Mouse (Mus musculus): ENCODE results near the gene Noct.

DNA sequence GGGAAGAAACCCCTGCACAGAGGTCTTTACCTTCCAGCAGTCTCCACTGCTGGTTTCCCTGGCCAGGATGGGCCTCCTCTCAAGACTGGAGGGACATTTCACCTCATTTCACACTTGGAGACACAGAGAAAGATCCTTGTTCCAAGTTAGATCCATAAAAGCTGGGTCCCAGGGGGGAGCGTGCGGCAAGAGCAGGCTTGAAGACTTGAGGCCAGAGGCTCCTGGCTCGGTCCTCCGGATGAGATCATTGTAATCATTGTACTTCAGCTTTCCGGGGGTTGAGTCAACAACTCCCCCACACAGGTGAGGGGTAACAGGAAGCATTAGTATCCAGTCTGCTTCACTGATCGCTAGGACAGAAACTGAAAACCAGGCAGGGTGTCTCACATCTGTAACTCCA is 30.2 kb upstream of the Noct start:
- TF ChIP-seq CTCF (IDR thresholded peaks at IDR 0.05; ENCODE audit: extremely low read depth, insufficient read depth, insufficient read length, insufficient replicate concordance) (no peak), POLR2A (IDR thresholded peaks at IDR 0.05; ENCODE audit: low read depth, low read length) (no peak)
